Mouse (Mus musculus) embryonic fibroblast, embryonic 13.5 days (primary cell): ENCODE measurements around the gene Bloc1s5.

Source experiments
- CTCF ChIP-seq: IDR thresholded peaks from 2 replicates; pipeline ENCODE4 v1.5.1; 2011; ENCODE audit warnings: mild to moderate bottlenecking, control low read depth, low read length, moderate library complexity, borderline replicate concordance; ENCODE audit not compliant: insufficient read depth
- POLR2A ChIP-seq: IDR thresholded peaks from 2 replicates; pipeline ENCODE4 v1.6.1; 2011; ENCODE audit warnings: low read depth, mild to moderate bottlenecking, control low read depth, low read length, moderate library complexity

GRCm38 (mm10) chr13:38638694-38639093, 3.8 kb upstream of the Bloc1s5 start:
- TF ChIP-seq POLR2A (no peak), CTCF (no peak)
